Mouse (Mus musculus): ENCODE measurements around the gene Prune1. TPM values are rescaled to one million over a fixed set of nuclear protein-coding genes. Genes with fewer than 3 reads are reported as not detected.
A peak's percentile ranks its signal among the peaks of the same experiment; 100 is the strongest.

Prune1 gene
- total and polyA plus RNA-seq, 3 experiments, result 28.5 to 51.8 TPM; not detected in 1

- Histone ChIP-seq H3K36me3 (ENCODE audit: control insufficient read depth in 1 of 2, insufficient read depth in 2 of 2, low read length in 2 of 2) (peaks cover 13 to 25% of the 10 kb centered on the region in 2 experiments), H3K27me3 (ENCODE audit: control insufficient read depth in 1 of 2, insufficient read depth in 2 of 2, low read length in 2 of 2) (no peaks in the 10 kb centered on the region), H3K4me1 (ENCODE audit: control insufficient read depth in 1 of 2, insufficient read depth in 2 of 2, low read length in 2 of 2) (peaks cover 6 to 17% of the 10 kb centered on the region in 2 experiments; a peak in 3 of 4 replicates), H3K9ac (ENCODE audit: control insufficient read depth, low read depth, low read length, poor library complexity, severe bottlenecking) (no peak overlapping the region), H3K27ac (ENCODE audit: control insufficient read depth, low read depth, low read length) (no peak overlapping the region), H3K79me2 (ENCODE audit: control insufficient read depth, insufficient read depth, low read length, poor library complexity) (no peaks in the 10 kb centered on the region), H3K9me3 (replicated peaks; ENCODE audit: insufficient read depth, low read length) (no peaks in the 10 kb centered on the region), H3K4me3 (ENCODE audit: control insufficient read depth in 1 of 2, insufficient read depth in 1 of 2, low read depth in 2 of 2, low read length in 2 of 2) (no peak overlapping the region)
- TF ChIP-seq EP300 (IDR thresholded peaks at IDR 0.05; ENCODE audit: low read depth in 1 of 2, low read length in 2 of 2) (no peak), ZMIZ1 (IDR thresholded peaks at IDR 0.05; ENCODE audit: low read depth, low read length) (peak; percentile 50)
- no peak for DNase-seq (ENCODE audit: low read depth, low spot score)
Measured at GRCm38 (mm10) chr3:95295321-95296102, 13.6 kb upstream of the Prune1 start.

GRCm38 (mm10) chr3:95294718-95295117, 12.8 kb upstream of the Prune1 start:
- no peak for TF ChIP-seq USF1 (IDR thresholded peaks at IDR 0.05; ENCODE audit: low read depth, low read length)
- TF ChIP-seq ZKSCAN1 (IDR thresholded peaks at IDR 0.05; ENCODE audit: low read depth, low read length), result no peak
- TF ChIP-seq NRF1 (IDR thresholded peaks at IDR 0.05; ENCODE audit: insufficient read depth, low read depth, low read length, poor library complexity, severe bottlenecking), result no peak
- no peak for TF ChIP-seq TBP (IDR thresholded peaks at IDR 0.05; ENCODE audit: low read depth, low read length)
- Histone ChIP-seq H3K27me3 (ENCODE audit: control insufficient read depth in 1 of 2, insufficient read depth in 2 of 2, low read length in 2 of 2) (no peaks in the 10 kb centered on the region), H3K9me3 (replicated peaks; ENCODE audit: insufficient read depth, low read length) (no peaks in the 10 kb centered on the region), H3K9ac (ENCODE audit: control insufficient read depth, low read depth, low read length, poor library complexity, severe bottlenecking) (no peak overlapping the region), H3K79me2 (ENCODE audit: control insufficient read depth, insufficient read depth, low read length, poor library complexity) (no peaks in the 10 kb centered on the region), H3K36me3 (ENCODE audit: control insufficient read depth in 1 of 2, insufficient read depth in 2 of 2, low read length in 2 of 2) (peaks cover 11 to 25% of the 10 kb centered on the region in 2 experiments), H3K4me3 (ENCODE audit: control insufficient read depth in 1 of 2, insufficient read depth in 1 of 2, low read depth in 2 of 2, low read length in 2 of 2) (no peak overlapping the region), H3K27ac (ENCODE audit: control insufficient read depth, low read depth, low read length) (no peak overlapping the region), H3K4me1 (ENCODE audit: control insufficient read depth in 1 of 2, insufficient read depth in 2 of 2, low read length in 2 of 2) (peaks cover 4 to 11% of the 10 kb centered on the region in 2 experiments; a peak in 3 of 4 replicates)
- DNase-seq (ENCODE audit: low read depth, low spot score), result no peak

GRCm38 (mm10) chr3:95294316-95294715, 12.4 kb upstream of the Prune1 start:
- H3K4me1 ChIP-seq (ENCODE audit: control insufficient read depth in 1 of 2, insufficient read depth in 2 of 2, low read length in 2 of 2), result peaks cover 3 to 8% of the 10 kb centered on the region in 2 experiments; a peak in 3 of 4 replicates
- no peak for DNase-seq (ENCODE audit: low read depth, low spot score)
- peaks cover 2% of the 10 kb centered on the region; the same call in 1 of the 2 replicates for H3K79me2 ChIP-seq (ENCODE audit: control insufficient read depth, insufficient read depth, low read length, poor library complexity)
- H3K27ac ChIP-seq (ENCODE audit: control insufficient read depth, low read depth, low read length), result no peak overlapping the region
- H3K27me3 ChIP-seq (ENCODE audit: control insufficient read depth in 1 of 2, insufficient read depth in 2 of 2, low read length in 2 of 2), result no peaks in the 10 kb centered on the region
- TF ChIP-seq MAX (IDR thresholded peaks at IDR 0.05; ENCODE audit: low read length) (no peak), HCFC1 (IDR thresholded peaks at IDR 0.05; ENCODE audit: low read depth, low read length) (no peak), TAL1 (IDR thresholded peaks at IDR 0.05; ENCODE audit: low read length) (0 out of 2 replicates have a peak, but pooled peaks have one; percentile 3)
- no peak overlapping the region for H3K9ac ChIP-seq (ENCODE audit: control insufficient read depth, low read depth, low read length, poor library complexity, severe bottlenecking)
- peaks cover 8 to 25% of the 10 kb centered on the region in 2 experiments for H3K36me3 ChIP-seq (ENCODE audit: control insufficient read depth in 1 of 2, insufficient read depth in 2 of 2, low read length in 2 of 2)
- H3K4me3 ChIP-seq (ENCODE audit: control insufficient read depth in 1 of 2, insufficient read depth in 1 of 2, low read depth in 2 of 2, low read length in 2 of 2), result no peak overlapping the region
- H3K9me3 ChIP-seq (replicated peaks; ENCODE audit: insufficient read depth, low read length), result no peaks in the 10 kb centered on the region
